ENCODE assay signal across 9 mouse cellular contexts in genomic region chr10:128977522-128978114, GRCm38 (mm10). TPM values are rescaled to one million over a fixed set of nuclear protein-coding genes. Genes with fewer than 3 reads are reported as not detected.
DNase-seq lines count a peak whose midpoint lies in the region; ATAC-seq and TF ChIP-seq lines count a peak whose summit lies in the region.
"Had no signal": no experiment of that assay in that cellular context is flagged by ENCODE, and none has a peak within 500 bp of the region (broad histone marks: within the 10 kb centered on the region; RNA-seq: fewer than 3 reads in every experiment).

No protein-coding gene starts in this region.

- H3K9ac ChIP-seq in ES-E14 (ENCODE audit: insufficient read depth, low read depth, low read length, poor library complexity, severe bottlenecking), result no peak overlapping the region
- no peak overlapping the region for H3K9ac ChIP-seq in embryonic facial prominence, embryonic 14.5 days (ENCODE audit: low read depth, low read length)
- H3K9ac ChIP-seq in lung, postnatal 0 days (replicated peaks; ENCODE audit: low read depth), result no peak overlapping the region

- H3K27ac ChIP-seq in ES-E14 (ENCODE audit: insufficient read depth, low read depth, low read length, poor library complexity, severe bottlenecking), result no peak overlapping the region
- H3K27ac ChIP-seq in embryonic facial prominence, embryonic 14.5 days (replicated peaks; ENCODE audit: low read depth, low read length), result no peak overlapping the region
- no peak overlapping the region for H3K27ac ChIP-seq in lung, postnatal 0 days (ENCODE audit: low read length)
- H3K27ac ChIP-seq: macrophage had no signal

- ATAC-seq in embryonic facial prominence, embryonic 14.5 days (ENCODE audit: low read depth), result peak; percentile 84; the same call in 1 of the 2 replicates
- peak; percentile 61 for ATAC-seq in lung, postnatal 0 days

- no peak overlapping the region for H3K4me2 ChIP-seq in embryonic facial prominence, embryonic 14.5 days (ENCODE audit: low read depth, low read length)
- no peak overlapping the region for H3K4me2 ChIP-seq in lung, postnatal 0 days (replicated peaks; ENCODE audit: low read depth, low read length)

- peak; percentile 36 for DNase-seq in ES-E14 (ENCODE audit: low read depth, low spot score)
- DNase-seq in adrenal gland, postnatal 36 days, result peak; percentile 38 to 65
- peak; percentile 76 for DNase-seq in embryonic facial prominence, embryonic 14.5 days (ENCODE audit: low spot score)
- peak; percentile 67 for DNase-seq in heart, postnatal 4 days
- DNase-seq in layer of hippocampus, adult 18-20 months (ENCODE audit: low spot score in 2 of 2), result peak; percentile 45 to 73
- peak; percentile 80 for DNase-seq in lung, postnatal 0 days (ENCODE audit: low spot score)
- DNase-seq in retina, postnatal 7 days (ENCODE audit: low read depth, low spot score), result peak; percentile 46
- no peak for DNase-seq in c-Kit-positive CD71-positive TER-119-positive erythroid progenitor cells, embryonic 14.5 days (ENCODE audit: low spot score)

- no peak for TF ChIP-seq EP300 in lung, postnatal 0 days (IDR thresholded peaks at IDR 0.05)

- no peaks in the 10 kb centered on the region for H3K36me3 ChIP-seq in ES-E14 (ENCODE audit: control insufficient read depth, insufficient read depth, low read length, poor library complexity, severe bottlenecking)
- no peaks in the 10 kb centered on the region for H3K36me3 ChIP-seq in embryonic facial prominence, embryonic 14.5 days (ENCODE audit: control insufficient read depth, insufficient read depth, low read length)
- no peaks in the 10 kb centered on the region for H3K36me3 ChIP-seq in lung, postnatal 0 days (ENCODE audit: insufficient read depth, low read length)

- TF ChIP-seq CTCF in lung, postnatal 0 days (IDR thresholded peaks at IDR 0.05), result peak; percentile 93

- 17% methylated on average over 9 of the region's 9 CpGs for WGBS in embryonic facial prominence, embryonic 14.5 days
- WGBS in lung, postnatal 0 days, result 23% methylated on average over 9 of the region's 9 CpGs

- no peak overlapping the region for H3K4me3 ChIP-seq in ES-E14 (ENCODE audit: insufficient read depth in 1 of 2, low read depth in 1 of 2, low read length in 2 of 2, poor library complexity in 1 of 2, severe bottlenecking in 1 of 2)
- H3K4me3 ChIP-seq in embryonic facial prominence, embryonic 14.5 days (ENCODE audit: low read depth, low read length), result no peak overlapping the region
- H3K4me3 ChIP-seq in lung, postnatal 0 days (ENCODE audit: low read depth, low read length), result no peak overlapping the region

- in situ Hi-C loops in ES-E14 (cut with MboI; ENCODE audit: low sequenced_read_pairs in 2 of 2, unreplicated experiment in 2 of 2), result no loop called here

- H3K9me3 ChIP-seq in ES-E14 (ENCODE audit: control insufficient read depth, insufficient read depth, low read depth, low read length), result no peaks in the 10 kb centered on the region
- H3K9me3 ChIP-seq in embryonic facial prominence, embryonic 14.5 days (ENCODE audit: control insufficient read depth, low read length), result no peaks in the 10 kb centered on the region
- no peaks in the 10 kb centered on the region for H3K9me3 ChIP-seq in lung, postnatal 0 days (ENCODE audit: low read length)

- H3K4me1 ChIP-seq in ES-E14 (ENCODE audit: control insufficient read depth in 2 of 2, insufficient read depth in 2 of 2, low read length in 2 of 2, poor library complexity in 1 of 2), result no peaks in the 10 kb centered on the region
- no peaks in the 10 kb centered on the region for H3K4me1 ChIP-seq in embryonic facial prominence, embryonic 14.5 days (ENCODE audit: control insufficient read depth, insufficient read depth, low read length)
- no peaks in the 10 kb centered on the region for H3K4me1 ChIP-seq in lung, postnatal 0 days (ENCODE audit: insufficient read depth, low read depth, low read length)

- H3K27me3 ChIP-seq in embryonic facial prominence, embryonic 14.5 days (replicated peaks; ENCODE audit: control insufficient read depth, insufficient read depth, low read length), result no peaks in the 10 kb centered on the region
- no peaks in the 10 kb centered on the region for H3K27me3 ChIP-seq in lung, postnatal 0 days (replicated peaks; ENCODE audit: insufficient read depth, low read length)

TF ChIP-seq in ES-E14, 5 proteins besides CTCF, POLR2A, EP300 and RAD21:
- TF ChIP-seq MAFK (IDR thresholded peaks at IDR 0.05; ENCODE audit: insufficient read depth, low read depth, low read length) (no peak), ZC3H11A (IDR thresholded peaks at IDR 0.05; ENCODE audit: borderline replicate concordance, low read depth, low read length) (peak; percentile 35; the same call in 1 of the 2 replicates)

RNA-seq across cellular contexts. Expression of gene Olfr9, which starts 11.6 kb away (rescaled TPM):
- total RNA-seq in ES-E14 (2012; rRNA removed), result not detected in 2 replicates
- not detected for total RNA-seq in adrenal gland, postnatal 36 days (2021)
- polyA plus RNA-seq in embryonic facial prominence, embryonic 14.5 days (2014; fragmentation: Nextera tagmentation; extraction: Ambion mirVana), result not detected in 2 replicates
- total RNA-seq in heart, postnatal 4 days (2021), result not detected
- total RNA-seq in layer of hippocampus, adult 18-20 months (2021), result not detected
- polyA plus RNA-seq in lung, postnatal 0 days (2015; fragmentation: Nextera tagmentation; extraction: Ambion mirVana), result not detected in 2 replicates
- polyA plus RNA-seq: macrophage had no signal

RNA-seq across cellular contexts. Expression of gene Mettl7b, which starts 16.8 kb away (rescaled TPM):
- 0.26 and 0.58 TPM in 2 replicates for total RNA-seq in ES-E14 (2012; rRNA removed)
- under 1 TPM; 0.30 to 0.76 TPM for total RNA-seq in adrenal gland, postnatal 36 days (2021)
- not detected in 2 replicates for polyA plus RNA-seq in embryonic facial prominence, embryonic 14.5 days (2014; fragmentation: Nextera tagmentation; extraction: Ambion mirVana)
- under 1 TPM in 1 of 2 experiments, not detected in 1; 0.21 TPM for total RNA-seq in heart, postnatal 4 days (2021)
- not detected for total RNA-seq in layer of hippocampus, adult 18-20 months (2021)
- 0.10 and 0.33 TPM in 2 replicates for polyA plus RNA-seq in lung, postnatal 0 days (2015; fragmentation: Nextera tagmentation; extraction: Ambion mirVana)
- polyA plus RNA-seq: macrophage had no signal

RNA-seq across cellular contexts. Expression of gene Olfr763, which starts 33.0 kb away (rescaled TPM):
- not detected in 2 replicates for total RNA-seq in ES-E14 (2012; rRNA removed)
- total RNA-seq in adrenal gland, postnatal 36 days (2021), result not detected
- not detected in 2 replicates for polyA plus RNA-seq in embryonic facial prominence, embryonic 14.5 days (2014; fragmentation: Nextera tagmentation; extraction: Ambion mirVana)
- total RNA-seq in heart, postnatal 4 days (2021), result not detected
- total RNA-seq in layer of hippocampus, adult 18-20 months (2021), result not detected
- not detected in 2 replicates for polyA plus RNA-seq in lung, postnatal 0 days (2015; fragmentation: Nextera tagmentation; extraction: Ambion mirVana)
- polyA plus RNA-seq: macrophage had no signal

RNA-seq across cellular contexts. Expression of gene Itga7, which starts 44.0 kb away (rescaled TPM):
- total RNA-seq in ES-E14 (2012; rRNA removed), result 10.1 and 17.6 TPM in 2 replicates
- total RNA-seq in adrenal gland, postnatal 36 days (2021), result 10 to 100 TPM; 10.4 to 16.0 TPM
- polyA plus RNA-seq in embryonic facial prominence, embryonic 14.5 days (2014; fragmentation: Nextera tagmentation; extraction: Ambion mirVana), result 23.5 and 30.2 TPM in 2 replicates
- total RNA-seq in heart, postnatal 4 days (2021), result 10 to 100 TPM; 69.6 to 78.5 TPM
- 10 to 100 TPM; 29.7 to 30.0 TPM for total RNA-seq in layer of hippocampus, adult 18-20 months (2021)
- 14.6 and 20.7 TPM in 2 replicates for polyA plus RNA-seq in lung, postnatal 0 days (2015; fragmentation: Nextera tagmentation; extraction: Ambion mirVana)
- polyA plus RNA-seq: macrophage had no signal

RNA-seq across cellular contexts. Expression of gene Bloc1s1, which starts 53.8 kb away (rescaled TPM):
- total RNA-seq in ES-E14 (2012; rRNA removed), result 71.2 and 90.0 TPM in 2 replicates
- 100 to 1,000 TPM; 187 to 198 TPM for total RNA-seq in adrenal gland, postnatal 36 days (2021)
- polyA plus RNA-seq in embryonic facial prominence, embryonic 14.5 days (2014; fragmentation: Nextera tagmentation; extraction: Ambion mirVana), result 242 and 248 TPM in 2 replicates
- 100 to 1,000 TPM; 152 to 180 TPM for total RNA-seq in heart, postnatal 4 days (2021)
- total RNA-seq in layer of hippocampus, adult 18-20 months (2021), result 10 to 100 TPM; 94.9 to 98.7 TPM
- 228 and 243 TPM in 2 replicates for polyA plus RNA-seq in lung, postnatal 0 days (2015; fragmentation: Nextera tagmentation; extraction: Ambion mirVana)
